Mouse (Mus musculus) cerebellum, adult 11-12 months (tissue): ENCODE measurements around the gene Ccdc150.

Source experiments
- DNase-seq: peaks from one replicate; pipeline ENCODE4 v3.0.0; 2022

Gene Ccdc150

GRCm38 (mm10) chr1:54250158-54250866 is at the start of gene Ccdc150:
TSS of gene Ccdc150 (plus strand) at chr1:54250683.
- DNase-seq, result peak; percentile 97

GRCm38 (mm10) chr1:54220273-54220672 is 30.2 kb upstream of the Ccdc150 start:
- no peak for DNase-seq

- DNase-seq, result no peak
Measured at GRCm38 (mm10) chr1:54242722-54243121, 7.8 kb upstream of the Ccdc150 start.

DNA sequence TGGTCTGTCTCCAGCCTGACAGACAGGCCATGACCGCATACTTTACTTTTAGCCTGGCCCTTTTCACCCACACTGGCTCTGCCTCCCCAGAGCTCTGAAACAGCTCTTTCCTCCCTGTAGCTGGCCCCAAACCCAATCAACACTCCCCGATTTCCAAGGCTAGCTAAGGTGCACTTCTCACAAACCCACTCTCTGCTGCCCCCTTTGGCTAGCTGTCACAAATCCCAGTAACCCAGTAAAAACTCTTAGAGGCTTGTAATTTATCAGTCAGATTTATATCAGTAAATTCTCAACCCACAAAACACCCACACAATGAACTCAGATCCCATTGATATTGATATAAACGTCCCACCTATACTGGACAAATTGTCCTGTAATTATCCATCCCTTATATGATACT is 25.1 kb downstream of the Ccdc150 start:
- no peak for DNase-seq

- no peak for DNase-seq
Measured at GRCm38 (mm10) chr1:54279628-54280027, 29.1 kb downstream of the Ccdc150 start.

- no peak for DNase-seq
Measured at GRCm38 (mm10) chr1:54280651-54281050, 30.2 kb downstream of the Ccdc150 start.

DNA sequence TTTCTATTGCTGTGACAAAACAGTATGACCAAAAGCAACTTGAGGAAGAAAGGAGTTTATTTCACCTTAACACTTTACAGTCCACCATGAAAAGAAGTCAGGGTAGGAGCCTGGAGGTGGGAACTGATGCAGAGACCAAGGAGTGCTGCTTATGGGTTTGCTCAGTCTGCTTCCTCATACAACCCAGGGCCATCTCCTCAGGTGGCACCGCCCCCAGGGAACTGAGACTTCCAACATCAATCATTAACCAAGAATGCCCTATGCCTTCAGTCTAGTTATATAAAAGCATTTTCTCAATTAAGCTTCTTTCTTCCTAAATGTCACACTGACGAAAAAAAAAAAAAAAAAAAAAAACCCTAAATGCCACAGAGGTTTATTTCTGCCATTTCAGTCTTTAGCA is 55.9 kb downstream of the Ccdc150 start:
- no peak for DNase-seq

DNA sequence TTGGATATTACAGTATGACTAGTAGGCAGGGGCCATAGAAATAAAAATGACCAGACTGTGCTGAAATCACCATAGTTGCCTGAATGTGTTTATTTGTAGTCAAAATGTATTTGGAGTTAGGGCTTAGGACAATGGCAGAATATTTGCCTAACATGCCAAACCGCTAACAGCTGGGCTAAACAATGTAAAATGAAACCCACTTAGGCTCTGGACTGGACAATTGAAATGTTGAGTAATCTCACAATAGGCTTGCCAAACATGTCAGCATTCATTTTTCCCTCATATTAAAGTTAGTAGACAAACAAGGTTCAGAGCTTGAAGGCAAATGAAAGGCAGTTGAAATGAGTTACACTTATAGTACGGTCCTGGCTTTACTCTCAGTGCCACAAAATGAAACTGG is 76.2 kb downstream of the Ccdc150 start:
- DNase-seq, result no peak

DNA sequence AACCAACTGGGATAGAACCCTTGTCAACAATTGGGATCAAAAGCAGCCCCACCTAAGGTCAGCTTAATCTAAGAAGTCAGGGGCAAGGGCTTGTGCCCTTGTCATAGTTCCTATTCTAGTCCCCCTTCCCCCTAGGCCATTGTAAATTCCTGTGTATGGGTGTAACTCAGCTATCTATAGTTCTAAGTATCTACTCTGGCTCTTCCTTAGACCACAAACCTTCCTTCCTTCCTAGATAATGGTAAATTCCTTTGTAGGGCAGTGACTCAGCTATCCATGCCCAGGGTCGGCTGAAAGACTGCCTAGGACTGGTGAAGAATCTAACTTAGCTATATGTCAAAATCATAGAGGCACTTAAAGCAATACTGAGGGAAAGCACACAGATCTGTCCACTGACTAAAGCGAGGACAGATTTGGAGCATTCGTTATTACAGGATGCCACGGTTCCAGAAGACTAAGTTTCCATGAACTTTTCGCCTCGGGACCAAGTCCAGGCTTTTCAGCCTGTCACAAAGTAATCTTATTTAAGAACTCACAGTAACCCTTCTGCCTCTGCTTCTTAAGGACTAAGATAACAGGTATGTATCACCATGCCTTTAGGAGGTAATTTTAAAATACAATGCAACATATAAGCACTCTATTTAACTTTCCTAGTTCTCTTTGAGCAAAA is 77.5 kb downstream of the Ccdc150 start:
- no peak for DNase-seq

- DNase-seq, result no peak
Measured at GRCm38 (mm10) chr1:54332988-54333387, 82.5 kb downstream of the Ccdc150 start.

DNA sequence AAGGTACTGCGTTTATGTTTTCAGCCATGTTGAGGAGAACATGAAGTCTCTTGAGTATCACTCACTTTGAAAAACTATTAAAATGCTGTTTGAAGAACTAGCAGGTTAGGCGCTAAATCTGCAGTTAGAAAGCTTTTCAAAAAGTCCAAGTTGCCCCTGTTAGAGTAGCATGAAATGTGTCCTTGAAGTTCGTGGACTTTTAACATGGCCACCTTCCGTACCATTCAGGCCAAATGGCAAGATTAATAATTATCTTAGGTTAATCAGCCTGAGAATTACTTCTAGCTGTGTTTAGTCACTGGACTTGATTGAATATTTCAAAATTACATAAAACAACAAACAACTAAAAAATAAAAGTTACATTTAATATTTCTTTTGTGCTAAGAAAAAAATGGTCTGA is 104.3 kb downstream of the Ccdc150 start:
- no peak for DNase-seq

- DNase-seq, result no peak
Measured at GRCm38 (mm10) chr1:54355485-54355884, 105.0 kb downstream of the Ccdc150 start.

DNA sequence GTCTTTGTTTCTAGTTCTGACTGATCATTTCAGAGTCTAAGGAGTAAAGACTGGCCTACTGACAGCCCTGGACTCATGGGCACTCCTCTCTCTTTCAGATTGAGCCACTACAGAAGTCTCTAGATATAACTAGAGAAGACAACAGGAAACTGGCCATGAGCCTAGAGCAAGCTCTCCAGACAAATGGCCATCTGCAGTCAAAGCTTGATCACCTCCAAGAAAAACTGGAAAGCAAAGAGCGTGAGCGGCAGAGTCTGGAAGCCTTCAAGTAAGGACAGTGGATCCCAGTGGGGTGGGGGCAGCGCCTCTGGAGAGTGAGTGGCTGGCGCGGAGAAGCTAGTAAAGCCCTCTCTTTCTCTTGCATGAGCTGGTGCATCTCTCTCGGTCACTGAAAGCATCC is 106.1 kb downstream of the Ccdc150 start:
- no peak for DNase-seq

GRCm38 (mm10) chr1:54377506-54378051 is 127.1 kb downstream of the Ccdc150 start:
- DNase-seq, result no peak

DNA sequence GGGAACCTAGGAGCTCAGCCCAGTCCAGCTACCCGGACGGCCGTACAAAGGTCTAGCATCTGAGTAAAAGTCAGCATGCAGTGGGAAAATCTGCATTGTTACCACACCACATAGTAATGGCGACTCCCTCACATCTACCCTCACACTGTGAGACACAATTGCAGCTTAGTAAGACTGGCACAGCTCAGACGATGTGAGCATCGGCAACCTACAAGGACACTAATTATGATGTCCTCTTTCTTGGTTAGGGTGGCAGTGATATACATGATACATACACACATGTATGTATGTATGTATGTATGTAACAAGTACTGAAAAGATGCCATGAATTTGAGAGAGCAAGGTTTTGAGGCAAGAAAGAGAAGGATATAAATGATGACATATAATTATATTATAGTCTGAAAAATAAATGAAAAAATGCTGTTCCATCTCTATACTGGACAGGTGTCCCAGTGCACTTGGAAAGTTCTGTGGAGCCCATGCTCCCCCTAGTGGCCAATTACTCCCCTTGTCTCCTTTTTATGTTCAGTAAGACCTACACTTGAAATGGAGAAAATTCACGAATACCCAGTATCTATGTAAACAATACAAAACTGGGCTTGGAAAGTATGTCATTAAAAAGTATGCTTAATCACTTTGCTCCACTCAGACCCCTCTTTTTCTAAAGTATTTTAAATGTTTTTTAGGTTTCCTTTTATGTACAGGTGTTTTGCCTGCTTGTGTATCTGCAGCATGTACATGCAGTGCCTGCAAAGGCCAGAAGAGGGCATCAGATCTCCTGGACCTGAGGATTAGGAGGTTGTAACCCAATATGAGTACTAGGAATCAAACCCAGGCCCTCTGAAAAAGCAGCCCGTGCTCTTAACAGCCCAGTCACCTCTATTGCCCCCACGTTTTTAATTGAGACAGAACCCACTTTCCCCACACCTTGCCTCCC is 130.8 kb downstream of the Ccdc150 start:
- DNase-seq, result peak; percentile 34

DNA sequence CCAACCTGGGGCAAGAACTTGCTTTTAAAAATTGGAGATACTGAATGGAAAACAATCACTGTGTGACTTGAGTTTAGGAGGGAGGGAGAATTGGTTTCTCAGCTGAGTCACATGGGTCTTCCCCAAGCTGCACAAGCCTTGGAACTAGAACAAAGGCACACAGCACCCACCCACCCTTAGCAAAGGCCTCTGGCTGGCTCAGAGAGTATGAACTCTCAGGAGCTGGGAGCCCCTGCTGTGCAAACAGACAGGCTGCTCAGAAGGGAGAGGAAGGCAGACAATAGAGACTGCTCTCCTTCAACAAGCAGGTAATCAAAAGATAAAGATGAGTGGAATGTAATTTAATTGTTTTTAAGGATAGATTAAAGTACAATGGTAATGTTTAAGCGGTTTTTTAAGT is 133.7 kb downstream of the Ccdc150 start:
- no peak for DNase-seq

DNA sequence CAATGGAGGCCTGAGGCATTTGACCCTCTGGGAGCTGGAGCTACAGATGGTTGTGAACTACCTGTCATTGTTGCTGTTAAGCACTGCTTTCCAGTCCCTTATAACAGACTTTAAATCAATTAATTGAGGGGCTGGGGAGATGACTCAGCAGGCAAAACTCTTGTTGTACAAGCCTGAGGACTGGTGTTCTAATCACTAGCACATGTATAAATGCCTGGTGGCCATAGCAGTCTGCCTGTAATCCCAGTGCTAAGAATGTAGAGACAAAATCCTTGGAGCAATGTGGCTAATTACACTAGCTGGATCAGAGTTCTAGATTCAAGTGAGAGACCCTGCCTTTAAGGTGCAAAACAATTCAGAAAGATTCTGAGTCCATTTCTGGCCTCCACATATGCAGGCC is 152.3 kb downstream of the Ccdc150 start:
- DNase-seq, result no peak
